Mouse (Mus musculus) heart, postnatal 25 days (tissue): ENCODE measurements around the gene Acaca. TPM values are rescaled to one million over a fixed set of nuclear protein-coding genes. Genes with fewer than 3 reads are reported as not detected.

Experiments
- DNase-seq: peaks from one replicate; pipeline ENCODE4 v3.0.0; 2022; ENCODE audit warnings: low spot score
- intact Hi-C: fragments of 180-260 bp; cut with DNase I; formaldehyde crosslinking; loops from one replicate; pipeline ENCODE4 v1.15.1; 2025
- total RNA-seq, 2 experiments: library from RNA; stranded (reverse); gene quantifications; 2 replicates each; pipeline ENCODE4 v1.2.3; 2021

Acaca gene
- total RNA-seq, 2 experiments from 2014 or later: 16.5 to 22.1 TPM

DNA sequence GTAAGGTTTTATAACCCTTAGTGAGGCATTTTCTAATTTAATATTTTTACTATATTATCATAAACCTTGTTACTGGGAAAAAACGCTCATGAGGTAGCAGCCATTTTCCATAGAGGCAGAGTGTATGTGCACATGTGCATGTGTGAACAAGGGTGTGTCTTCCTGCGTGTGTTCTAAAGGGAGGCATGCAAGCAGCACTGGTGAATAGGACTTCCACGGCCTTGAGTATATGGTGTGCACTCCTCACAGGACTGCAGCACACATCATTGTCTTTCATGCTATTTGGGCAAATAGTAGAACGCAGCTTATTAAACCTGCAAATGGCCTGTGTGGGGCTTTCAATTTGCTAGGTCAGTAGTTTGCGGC, 297.1 kb downstream of the Acaca start:
- no peak for DNase-seq
- intact Hi-C loops: loop anchor here (5.0 to 10.0 kb wide), 2 partner anchors 162 to 391 kb away; partner anchors contain the start of gene Mrm1

DNA sequence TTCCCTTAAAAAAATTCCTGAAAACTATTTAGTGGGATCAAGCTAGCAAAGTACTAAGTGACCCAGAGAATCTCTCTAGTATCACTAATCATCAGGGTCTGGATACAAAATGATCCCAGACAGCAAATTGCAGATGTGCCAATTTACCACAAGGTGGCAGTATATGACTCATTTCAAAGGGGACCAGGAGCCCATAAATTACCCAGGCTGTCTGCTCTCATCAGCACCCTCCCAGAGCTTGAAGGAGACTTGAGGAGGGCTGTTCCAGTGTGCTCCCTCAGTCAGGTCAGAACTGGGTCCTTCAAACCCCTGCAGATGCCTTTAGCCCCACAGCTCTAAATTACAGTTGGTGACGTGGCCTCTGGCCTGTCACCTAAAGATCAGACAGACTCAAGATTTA, 300.1 kb downstream of the Acaca start:
- DNase-seq: no peak
- intact Hi-C loops: loop anchor here (1.0 to 10.0 kb wide), 3 partner anchors 165 to 388 kb away; partner anchors contain the start of gene Mrm1

DNA sequence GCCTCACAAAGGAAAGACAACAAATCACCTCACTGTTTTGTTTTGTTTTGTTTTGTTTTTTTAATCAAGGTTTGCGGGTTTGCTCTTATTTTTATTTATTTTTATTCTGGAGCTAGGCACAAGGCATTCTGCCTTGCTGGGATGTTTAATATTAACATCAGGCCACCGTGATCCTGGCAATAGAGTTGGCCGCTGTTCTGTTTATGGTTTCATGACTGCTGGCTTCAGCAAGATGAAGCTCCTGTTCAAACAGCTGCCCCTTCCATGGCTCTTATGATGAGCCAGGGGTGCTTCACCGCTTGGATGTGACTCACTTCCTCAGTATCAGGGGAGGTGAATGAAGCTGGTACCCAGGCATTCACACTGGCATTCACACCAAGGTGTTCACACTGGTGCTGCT, 300.9 kb downstream of the Acaca start:
- intact Hi-C loops: no loop called here
- no peak for DNase-seq

DNA sequence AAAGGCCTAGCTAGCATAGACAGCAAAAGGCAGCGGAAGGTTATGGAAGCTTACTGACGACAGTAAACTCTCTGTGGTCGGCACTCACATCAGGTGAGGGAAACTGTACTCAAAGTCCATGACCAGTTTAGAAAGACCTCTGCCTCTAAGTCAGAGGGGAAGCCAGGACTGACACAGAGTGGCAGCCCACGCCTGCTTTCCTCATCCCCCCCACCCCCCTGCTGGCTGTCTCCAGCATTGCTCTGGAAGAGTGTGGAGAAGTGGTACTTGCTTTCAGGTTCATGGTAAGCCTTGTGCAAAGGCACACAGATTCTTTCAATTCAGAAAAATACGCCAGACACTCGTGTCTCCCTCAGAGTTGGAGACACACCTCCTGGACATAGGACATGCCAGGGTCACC, 305.4 kb downstream of the Acaca start:
- intact Hi-C loops: no loop called here
- DNase-seq: no peak

DNA sequence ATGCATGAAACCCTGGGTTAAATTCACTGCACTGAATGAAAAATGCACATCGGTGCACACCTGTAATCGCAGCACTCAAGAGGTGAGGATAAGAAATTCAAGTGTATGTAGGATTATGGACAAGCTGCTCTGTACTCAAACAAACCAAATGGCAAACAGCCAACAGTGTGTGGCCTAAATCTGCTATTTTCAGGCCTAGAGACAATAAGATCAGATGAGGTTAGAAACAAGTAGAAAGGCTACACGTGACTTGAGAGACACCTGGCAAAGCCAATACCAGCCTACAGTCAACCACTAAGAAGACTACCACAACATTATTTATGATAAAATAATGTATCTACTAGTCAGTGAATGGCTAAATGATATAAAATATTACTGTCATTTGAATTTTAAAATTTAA, 310.9 kb downstream of the Acaca start:
- intact Hi-C loops: no loop called here
- DNase-seq: no peak

DNA sequence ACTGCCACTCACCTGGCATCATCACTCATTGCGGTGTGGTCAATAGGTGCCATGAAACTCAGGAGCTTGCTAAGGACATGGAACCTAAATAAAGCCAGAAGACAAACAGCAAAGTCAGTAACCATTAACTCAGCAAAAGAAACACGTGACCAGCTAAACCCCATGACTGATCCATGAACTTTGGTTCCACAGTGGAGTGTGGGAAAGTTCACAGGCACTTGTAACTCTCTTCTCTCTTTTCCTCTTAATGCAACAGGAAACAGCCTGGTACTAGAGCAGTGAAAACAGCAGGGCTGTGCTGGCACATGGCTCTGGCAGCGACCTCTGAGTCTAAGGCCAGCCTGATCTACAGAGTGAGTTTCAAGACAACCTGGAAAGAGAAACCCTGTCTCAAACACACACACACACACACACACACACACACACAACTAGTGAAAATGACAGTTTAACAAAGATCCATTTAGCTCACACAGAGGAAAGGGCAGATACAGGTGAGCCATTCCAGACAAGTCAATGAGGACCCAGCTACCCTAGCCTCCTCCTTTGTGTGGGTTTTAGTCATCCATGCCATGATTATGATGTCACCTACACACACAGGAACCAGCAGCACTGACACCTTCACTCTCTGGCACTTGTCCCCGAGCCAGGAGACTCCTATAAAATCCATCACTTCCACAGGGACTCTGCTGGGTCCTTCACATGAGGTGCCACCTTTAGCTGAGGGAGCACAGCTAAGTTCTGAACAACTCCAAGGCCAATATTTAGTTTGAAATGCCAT, 313.3 kb downstream of the Acaca start:
- intact Hi-C loops: no loop called here
- DNase-seq: no peak

Other genes starting within 250 kb of the Acaca start
- 10 to 100 TPM in 1 of 2 experiments, 1 to 10 TPM in 1; 9.5 to 10.1 TPM for gene Ddx52, start 187.6 kb upstream of the Acaca start, total RNA-seq
- gene Synrg, start 165.2 kb upstream of the Acaca start, total RNA-seq: 10 to 100 TPM; 25.7 to 27.4 TPM
- gene Dusp14, start 60.4 kb upstream of the Acaca start, total RNA-seq: under 1 TPM in 1 of 2 experiments, not detected in 1; 0.55 TPM
- gene Tada2a, start 72 bp upstream of the Acaca start, total RNA-seq: 1 to 10 TPM; 7.0 TPM
- gene Gm11437, start 37.8 kb downstream of the Acaca start, total RNA-seq: not detected